Mouse (Mus musculus): ENCODE results near the gene Cab39l. TPM values are rescaled to one million over a fixed set of nuclear protein-coding genes. Genes with fewer than 3 reads are reported as not detected.

Cab39l gene
- polyA plus RNA-seq, 1 experiment from 2014 or later: 49.3 TPM

GRCm38 (mm10) chr14:59555928-59556531 lies 115.3 kb downstream of the Cab39l start:
- 49% methylated on average over 13 of the region's 13 CpGs for WGBS
- Histone ChIP-seq H3K9me3 (ENCODE audit: control insufficient read depth, low read depth, low read length) (no peaks in the 10 kb centered on the region), H3K4me3 (ENCODE audit: low read depth, low read length) (no peak overlapping the region), H3K4me2 (replicated peaks; ENCODE audit: low read depth, low read length) (no peak overlapping the region), H3K27ac (ENCODE audit: low read length) (no peak overlapping the region), H3K27me3 (ENCODE audit: control insufficient read depth, insufficient read depth, low read length) (no peaks in the 10 kb centered on the region), H3K36me3 (ENCODE audit: control insufficient read depth, insufficient read depth, low read length) (no peaks in the 10 kb centered on the region), H3K9ac (replicated peaks; ENCODE audit: low read depth, low read length) (no peak overlapping the region), H3K4me1 (ENCODE audit: control insufficient read depth, insufficient read depth, low read length) (no peaks in the 10 kb centered on the region)
- peak; percentile 29; the same call in 1 of the 2 replicates for ATAC-seq (ENCODE audit: insufficient number of reproducible peaks, insufficient read depth, low FRiP score, low read depth)

GRCm38 (mm10) chr14:59557071-59557470 lies 116.3 kb downstream of the Cab39l start:
- H3K4me2 ChIP-seq (replicated peaks; ENCODE audit: low read depth, low read length): no peak overlapping the region
- no peak for ATAC-seq (ENCODE audit: insufficient number of reproducible peaks, insufficient read depth, low FRiP score, low read depth)
- 71% methylated on average over 4 of the region's 4 CpGs for WGBS
- H3K9me3 ChIP-seq (ENCODE audit: control insufficient read depth, low read depth, low read length): no peaks in the 10 kb centered on the region
- H3K4me1 ChIP-seq (ENCODE audit: control insufficient read depth, insufficient read depth, low read length): no peaks in the 10 kb centered on the region
- H3K36me3 ChIP-seq (ENCODE audit: control insufficient read depth, insufficient read depth, low read length): no peaks in the 10 kb centered on the region
- H3K27ac ChIP-seq (ENCODE audit: low read length): no peak overlapping the region
- H3K27me3 ChIP-seq (ENCODE audit: control insufficient read depth, insufficient read depth, low read length): no peaks in the 10 kb centered on the region
- no peak overlapping the region for H3K9ac ChIP-seq (replicated peaks; ENCODE audit: low read depth, low read length)
- no peak overlapping the region for H3K4me3 ChIP-seq (ENCODE audit: low read depth, low read length)

- WGBS: 55% methylated on average over 1 of the region's 1 CpGs
- Histone ChIP-seq H3K27me3 (ENCODE audit: control insufficient read depth, insufficient read depth, low read length) (no peaks in the 10 kb centered on the region), H3K27ac (ENCODE audit: low read length) (no peak overlapping the region), H3K9me3 (ENCODE audit: control insufficient read depth, low read depth, low read length) (no peaks in the 10 kb centered on the region), H3K4me3 (ENCODE audit: low read depth, low read length) (no peak overlapping the region), H3K36me3 (ENCODE audit: control insufficient read depth, insufficient read depth, low read length) (no peaks in the 10 kb centered on the region), H3K4me2 (replicated peaks; ENCODE audit: low read depth, low read length) (no peak overlapping the region), H3K4me1 (ENCODE audit: control insufficient read depth, insufficient read depth, low read length) (no peaks in the 10 kb centered on the region), H3K9ac (replicated peaks; ENCODE audit: low read depth, low read length) (no peak overlapping the region)
- ATAC-seq (ENCODE audit: insufficient number of reproducible peaks, insufficient read depth, low FRiP score, low read depth): no peak
Observed at GRCm38 (mm10) chr14:59557886-59558285, 117.1 kb downstream of the Cab39l start.

- H3K4me1 ChIP-seq (ENCODE audit: control insufficient read depth, insufficient read depth, low read length): no peaks in the 10 kb centered on the region
- no peak overlapping the region for H3K27ac ChIP-seq (ENCODE audit: low read length)
- H3K9me3 ChIP-seq (ENCODE audit: control insufficient read depth, low read depth, low read length): no peaks in the 10 kb centered on the region
- no peaks in the 10 kb centered on the region for H3K27me3 ChIP-seq (ENCODE audit: control insufficient read depth, insufficient read depth, low read length)
- 87% methylated on average over 6 of the region's 6 CpGs for WGBS
- H3K4me3 ChIP-seq (ENCODE audit: low read depth, low read length): no peak overlapping the region
- no peak for ATAC-seq (ENCODE audit: insufficient number of reproducible peaks, insufficient read depth, low FRiP score, low read depth)
- H3K36me3 ChIP-seq (ENCODE audit: control insufficient read depth, insufficient read depth, low read length): peaks cover 10% of the 10 kb centered on the region
- no peak overlapping the region for H3K9ac ChIP-seq (replicated peaks; ENCODE audit: low read depth, low read length)
- no peak overlapping the region for H3K4me2 ChIP-seq (replicated peaks; ENCODE audit: low read depth, low read length)
Observed at GRCm38 (mm10) chr14:59566756-59567155, 126.0 kb downstream of the Cab39l start.

GRCm38 (mm10) chr14:59576385-59576784 lies 135.6 kb downstream of the Cab39l start:
- Histone ChIP-seq H3K4me2 (replicated peaks; ENCODE audit: low read depth, low read length) (no peak overlapping the region), H3K27ac (ENCODE audit: low read length) (no peak overlapping the region), H3K27me3 (ENCODE audit: control insufficient read depth, insufficient read depth, low read length) (no peaks in the 10 kb centered on the region), H3K4me3 (ENCODE audit: low read depth, low read length) (no peak overlapping the region), H3K36me3 (ENCODE audit: control insufficient read depth, insufficient read depth, low read length) (peaks cover 7% of the 10 kb centered on the region), H3K9ac (replicated peaks; ENCODE audit: low read depth, low read length) (no peak overlapping the region), H3K4me1 (ENCODE audit: control insufficient read depth, insufficient read depth, low read length) (no peaks in the 10 kb centered on the region), H3K9me3 (ENCODE audit: control insufficient read depth, low read depth, low read length) (no peaks in the 10 kb centered on the region)
- ATAC-seq (ENCODE audit: insufficient number of reproducible peaks, insufficient read depth, low FRiP score, low read depth): no peak
- 92% methylated on average over 5 of the region's 5 CpGs for WGBS

- no peak overlapping the region for H3K4me3 ChIP-seq (ENCODE audit: low read depth, low read length)
- H3K27me3 ChIP-seq (ENCODE audit: control insufficient read depth, insufficient read depth, low read length): no peaks in the 10 kb centered on the region
- no peak overlapping the region for H3K27ac ChIP-seq (ENCODE audit: low read length)
- H3K9me3 ChIP-seq (ENCODE audit: control insufficient read depth, low read depth, low read length): no peaks in the 10 kb centered on the region
- no peak overlapping the region for H3K4me2 ChIP-seq (replicated peaks; ENCODE audit: low read depth, low read length)
- 76% methylated on average over 1 of the region's 1 CpGs for WGBS
- no peak overlapping the region for H3K9ac ChIP-seq (replicated peaks; ENCODE audit: low read depth, low read length)
- ATAC-seq (ENCODE audit: insufficient number of reproducible peaks, insufficient read depth, low FRiP score, low read depth): no peak
- H3K36me3 ChIP-seq (ENCODE audit: control insufficient read depth, insufficient read depth, low read length): peaks cover 17% of the 10 kb centered on the region
- H3K4me1 ChIP-seq (ENCODE audit: control insufficient read depth, insufficient read depth, low read length): no peaks in the 10 kb centered on the region
Observed at GRCm38 (mm10) chr14:59590614-59591013, 149.8 kb downstream of the Cab39l start.

- 85% methylated on average over 8 of the region's 8 CpGs for WGBS
- H3K4me3 ChIP-seq (ENCODE audit: low read depth, low read length): no peak overlapping the region
- ATAC-seq (ENCODE audit: insufficient number of reproducible peaks, insufficient read depth, low FRiP score, low read depth): no peak
Observed at GRCm38 (mm10) chr14:59591901-59592300, 151.1 kb downstream of the Cab39l start.

GRCm38 (mm10) chr14:59592593-59592992 lies 151.8 kb downstream of the Cab39l start:
- H3K36me3 ChIP-seq (ENCODE audit: control insufficient read depth, insufficient read depth, low read length): peaks cover 17% of the 10 kb centered on the region
- no peak overlapping the region for H3K9ac ChIP-seq (replicated peaks; ENCODE audit: low read depth, low read length)
- H3K9me3 ChIP-seq (ENCODE audit: control insufficient read depth, low read depth, low read length): no peaks in the 10 kb centered on the region
- peaks cover 7% of the 10 kb centered on the region for H3K4me1 ChIP-seq (ENCODE audit: control insufficient read depth, insufficient read depth, low read length)
- 95% methylated on average over 3 of the region's 3 CpGs for WGBS
- ATAC-seq (ENCODE audit: insufficient number of reproducible peaks, insufficient read depth, low FRiP score, low read depth): no peak
- H3K27ac ChIP-seq (ENCODE audit: low read length): no peak overlapping the region
- no peaks in the 10 kb centered on the region for H3K27me3 ChIP-seq (ENCODE audit: control insufficient read depth, insufficient read depth, low read length)
- H3K4me2 ChIP-seq (replicated peaks; ENCODE audit: low read depth, low read length): no peak overlapping the region
- H3K4me3 ChIP-seq (ENCODE audit: low read depth, low read length): no peak overlapping the region

More at GRCm38 (mm10) chr14:59591901-59592300, 151.1 kb downstream of the Cab39l start:
- no peaks in the 10 kb centered on the region for H3K9me3 ChIP-seq (ENCODE audit: control insufficient read depth, low read depth, low read length)
- no peak overlapping the region for H3K4me2 ChIP-seq (replicated peaks; ENCODE audit: low read depth, low read length)
- no peak overlapping the region for H3K27ac ChIP-seq (ENCODE audit: low read length)
- peaks cover 3% of the 10 kb centered on the region for H3K4me1 ChIP-seq (ENCODE audit: control insufficient read depth, insufficient read depth, low read length)
- H3K9ac ChIP-seq (replicated peaks; ENCODE audit: low read depth, low read length): no peak overlapping the region
- no peaks in the 10 kb centered on the region for H3K27me3 ChIP-seq (ENCODE audit: control insufficient read depth, insufficient read depth, low read length)
- H3K36me3 ChIP-seq (ENCODE audit: control insufficient read depth, insufficient read depth, low read length): peaks cover 17% of the 10 kb centered on the region

GRCm38 (mm10) chr14:59594988-59595387 lies 154.2 kb downstream of the Cab39l start:
- H3K36me3 ChIP-seq (ENCODE audit: control insufficient read depth, insufficient read depth, low read length): peaks cover 5% of the 10 kb centered on the region; the same call in 1 of the 2 replicates
- no peak overlapping the region for H3K4me2 ChIP-seq (replicated peaks; ENCODE audit: low read depth, low read length)
- H3K9ac ChIP-seq (replicated peaks; ENCODE audit: low read depth, low read length): no peak overlapping the region
- no peaks in the 10 kb centered on the region for H3K27me3 ChIP-seq (ENCODE audit: control insufficient read depth, insufficient read depth, low read length)
- H3K9me3 ChIP-seq (ENCODE audit: control insufficient read depth, low read depth, low read length): no peaks in the 10 kb centered on the region
- no peak for ATAC-seq (ENCODE audit: insufficient number of reproducible peaks, insufficient read depth, low FRiP score, low read depth)
- peaks cover 7% of the 10 kb centered on the region for H3K4me1 ChIP-seq (ENCODE audit: control insufficient read depth, insufficient read depth, low read length)
- WGBS: 88% methylated on average over 3 of the region's 3 CpGs
- no peak overlapping the region for H3K4me3 ChIP-seq (ENCODE audit: low read depth, low read length)
- no peak overlapping the region for H3K27ac ChIP-seq (ENCODE audit: low read length)

All from stomach, embryonic 14.5 days (tissue).